Mouse (Mus musculus) kidney, embryonic 16.5 days (tissue): Measurements from ENCODE around the gene Coq10b. TPM values are rescaled to one million over a fixed set of nuclear protein-coding genes. Genes with fewer than 3 reads are reported as not detected.
A peak's percentile ranks its signal among the peaks of the same experiment; 100 is the strongest.
"Not testable (repeated sequence)": the region's sequence is repeated elsewhere in the genome, so short reads cannot be mapped to it uniquely, and the experiment has no call there.

Experiments
- ATAC-seq: fragments of 200-750 bp; cut with Nextera tagmentation; 2 replicates; pipeline ENCODE4 v1.8.0; 2017; ENCODE audit warnings: moderate TSS enrichment; ENCODE audit not compliant: low FRiP score, low TSS enrichment
- H3K27ac ChIP-seq: fragments of 300-500 bp; sonication (generic); 2 replicates; pipeline ENCODE4 v1.5.1; 2014; ENCODE audit warnings: low read length
- H3K27me3 ChIP-seq: fragments of 300-500 bp; sonication (generic); 2 replicates; pipeline ENCODE4 v1.6.1; 2014; ENCODE audit warnings: low read length, control low read depth, mixed read lengths; ENCODE audit not compliant: insufficient read depth
- H3K36me3 ChIP-seq: fragments of 300-500 bp; sonication (generic); 2 replicates; pipeline ENCODE4 v1.6.1; 2014; ENCODE audit warnings: low read length, control low read depth, mixed read lengths; ENCODE audit not compliant: insufficient read depth
- H3K4me1 ChIP-seq: fragments of 300-500 bp; sonication (generic); 2 replicates; pipeline ENCODE4 v1.6.1; 2014; ENCODE audit warnings: low read length, control low read depth, mixed read lengths; ENCODE audit not compliant: insufficient read depth
- H3K4me2 ChIP-seq: fragments of 300-500 bp; sonication (generic); replicated peaks from 2 replicates; pipeline ENCODE4 v1.6.1; 2014; ENCODE audit warnings: low read depth, low read length
- H3K4me3 ChIP-seq: fragments of 300-500 bp; sonication (generic); 2 replicates; pipeline ENCODE4 v1.5.1; 2014; ENCODE audit warnings: mild to moderate bottlenecking, low read length
- H3K9ac ChIP-seq: fragments of 300-500 bp; sonication (generic); replicated peaks from 2 replicates; pipeline ENCODE4 v1.6.1; 2014; ENCODE audit warnings: low read length
- H3K9me3 ChIP-seq: fragments of 300-500 bp; sonication (generic); 2 replicates; pipeline ENCODE4 v1.6.1; 2016; ENCODE audit warnings: low read length, control low read depth
- WGBS: fragments of 180-500 bp; shearing (Covaris S2); extraction: QIAGEN DNeasy Blood & Tissue Kit; methylation state at CpG from one replicate; pipeline ENCODE4 v1.1.7; 2014; 5-methylcytosine and 5-hydroxymethylcytosine counted together
- polyA plus RNA-seq: library from polyadenylated mRNA; unstranded; fragments of >200 nt; fragmentation: Nextera tagmentation; extraction: Ambion mirVana; gene quantifications from 2 replicates; pipeline ENCODE4 v1.2.1, GENCODE M21; 2015

The Coq10b gene
- polyA plus RNA-seq, 1 experiment from 2014 or later: 16.5 TPM

DNA sequence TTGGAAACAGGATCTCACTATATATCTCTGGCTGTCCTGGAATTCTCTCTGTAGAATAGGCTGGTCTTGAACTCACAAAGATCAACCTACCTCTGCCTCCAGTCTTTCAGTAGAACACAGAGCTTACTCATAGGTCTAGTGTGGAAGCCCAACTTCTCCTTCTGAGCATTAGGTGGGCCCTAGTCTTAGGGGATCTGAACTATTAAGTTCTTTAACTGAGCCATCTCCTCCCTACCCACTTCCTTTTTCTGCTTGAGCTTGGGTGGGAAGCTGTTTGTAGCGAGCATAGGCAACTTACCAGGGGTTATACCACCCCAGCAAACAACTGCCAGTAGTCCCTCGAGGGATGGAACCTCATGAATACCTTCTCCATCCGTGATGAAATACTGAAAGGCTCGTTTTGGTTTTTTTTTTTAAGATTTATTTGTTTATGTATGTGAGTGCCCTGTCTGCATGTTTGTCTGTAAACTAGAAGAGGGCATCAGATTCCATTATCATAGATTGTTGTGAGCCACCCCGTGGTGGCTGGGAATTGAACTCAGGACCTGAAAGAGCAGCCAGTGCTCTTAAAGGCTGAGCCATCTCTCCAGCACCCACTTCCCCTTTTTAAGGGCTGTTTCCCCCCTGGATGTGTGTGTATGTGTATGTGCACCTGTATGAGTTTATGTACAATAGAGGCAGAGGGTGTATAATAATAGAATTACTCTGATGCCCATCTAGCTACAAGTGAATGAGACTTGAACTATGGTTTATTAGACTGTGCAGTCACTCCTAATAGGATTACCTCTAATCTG, 2.9 kb downstream of the Coq10b start:
- Histone ChIP-seq H3K9me3 (no peaks in the 10 kb centered on the region), H3K9ac (no peak overlapping the region), H3K4me2 (no peak overlapping the region), H3K27ac (no peak overlapping the region), H3K27me3 (no peaks in the 10 kb centered on the region), H3K4me1 (peaks cover 10% of the 10 kb centered on the region), H3K36me3 (no peaks in the 10 kb centered on the region), H3K4me3 (no peak overlapping the region)
- WGBS: 81% methylated on average over 5 of the region's 5 CpGs
- no peak for ATAC-seq

DNA sequence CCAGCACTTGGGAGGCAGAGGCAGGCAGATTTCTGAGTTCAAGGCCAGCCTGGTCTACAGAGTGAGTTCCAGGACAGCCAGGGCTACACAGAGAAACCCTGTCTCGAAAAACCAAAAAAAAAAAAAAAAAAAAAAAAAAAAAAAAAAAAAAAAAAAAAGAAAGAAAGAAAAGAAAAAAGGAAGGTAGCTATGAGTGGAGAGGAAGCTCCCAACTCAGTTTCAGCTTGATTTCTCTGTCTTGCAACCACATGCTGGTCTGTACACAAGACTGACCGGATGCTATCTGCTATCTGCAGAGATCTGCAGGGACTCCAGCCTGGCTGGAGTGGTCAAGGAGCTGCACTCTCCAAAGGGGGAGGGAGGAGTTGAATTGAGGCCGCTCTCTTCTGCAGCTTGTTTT, 5.8 kb downstream of the Coq10b start:
- H3K9ac ChIP-seq, H3K4me1 ChIP-seq, H3K27me3 ChIP-seq, H3K4me3 ChIP-seq, H3K9me3 ChIP-seq, H3K4me2 ChIP-seq, ATAC-seq, H3K27ac ChIP-seq, H3K36me3 ChIP-seq: not testable (repeated sequence)
- WGBS: 76% methylated on average over 2 of the region's 3 CpGs

DNA sequence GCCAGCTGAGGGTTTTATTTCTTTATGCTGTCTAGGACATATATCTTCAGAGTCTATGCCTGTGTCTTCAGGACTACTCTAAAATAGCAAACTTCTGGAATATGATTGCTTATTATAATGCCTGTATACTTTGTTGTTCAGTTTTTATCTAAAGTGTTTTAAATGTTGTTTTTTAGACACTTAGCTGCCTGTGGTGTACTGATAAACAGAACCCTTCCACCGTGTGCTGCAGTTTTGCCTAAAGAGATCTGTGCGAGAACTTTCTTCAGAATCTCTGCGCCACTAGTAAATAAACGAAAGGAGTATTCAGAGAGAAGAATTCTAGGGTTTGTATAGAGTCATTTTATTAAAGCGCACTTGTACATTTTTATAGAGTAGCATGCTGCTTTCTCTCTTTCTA, 8.5 kb downstream of the Coq10b start:
- H3K4me3 ChIP-seq: no peak overlapping the region
- 90% methylated on average over 5 of the region's 5 CpGs for WGBS
- no peak overlapping the region for H3K27ac ChIP-seq
- no peak for ATAC-seq
- H3K27me3 ChIP-seq: no peaks in the 10 kb centered on the region
- H3K4me1 ChIP-seq: no peaks in the 10 kb centered on the region
- no peak overlapping the region for H3K4me2 ChIP-seq
- no peaks in the 10 kb centered on the region for H3K9me3 ChIP-seq
- no peaks in the 10 kb centered on the region for H3K36me3 ChIP-seq
- no peak overlapping the region for H3K9ac ChIP-seq

DNA sequence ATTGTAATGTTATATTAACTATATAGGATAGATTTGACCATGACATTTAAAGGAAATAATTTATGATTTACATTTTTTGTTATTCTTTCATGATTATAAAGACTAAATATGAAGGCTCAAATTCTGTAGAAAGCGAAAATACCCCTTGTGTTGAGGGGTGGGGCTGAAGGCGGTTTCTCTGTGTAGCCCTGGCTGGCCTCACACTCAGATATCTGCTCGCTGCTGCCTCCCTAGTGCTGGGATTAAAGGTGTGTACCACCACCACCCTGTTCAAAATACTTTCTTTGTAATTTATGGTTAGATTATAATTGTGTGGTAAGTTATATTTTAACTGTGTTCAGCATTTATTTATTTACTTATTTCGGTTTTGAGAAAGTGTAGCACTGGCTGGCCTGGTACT, 9.2 kb downstream of the Coq10b start:
- Histone ChIP-seq H3K4me1 (no peaks in the 10 kb centered on the region), H3K27me3 (no peaks in the 10 kb centered on the region), H3K4me2 (no peak overlapping the region), H3K9me3 (no peaks in the 10 kb centered on the region), H3K9ac (no peak overlapping the region), H3K4me3 (no peak overlapping the region), H3K27ac (no peak overlapping the region), H3K36me3 (0 out of 2 replicates have a peak, but pooled peaks cover 3% of the 10 kb centered on the region)
- 92% methylated on average over 4 of the region's 4 CpGs for WGBS
- no peak for ATAC-seq

DNA sequence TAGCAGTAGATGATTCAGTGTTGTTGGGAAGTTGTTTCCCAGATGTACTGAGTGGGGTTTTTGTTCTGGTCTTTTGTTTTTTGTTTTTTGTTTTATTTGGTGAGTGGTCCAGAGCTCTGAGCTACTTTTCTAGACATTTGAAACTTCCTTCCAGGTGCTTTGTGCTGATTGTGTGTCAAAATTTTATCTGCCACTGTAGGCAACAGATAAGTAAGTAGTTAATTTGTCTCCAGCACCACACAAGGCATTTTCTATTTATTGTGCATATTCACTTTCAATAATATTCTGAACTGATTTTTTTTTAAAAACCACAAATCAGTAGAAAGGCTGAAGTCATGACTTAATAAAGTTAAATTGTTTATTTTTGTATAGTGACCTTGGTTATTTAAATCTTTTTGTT, 19.8 kb downstream of the Coq10b start:
- H3K36me3 ChIP-seq, ATAC-seq, H3K9ac ChIP-seq, H3K4me3 ChIP-seq, H3K9me3 ChIP-seq, H3K4me2 ChIP-seq, H3K27ac ChIP-seq, H3K27me3 ChIP-seq, H3K4me1 ChIP-seq: not testable (repeated sequence)

DNA sequence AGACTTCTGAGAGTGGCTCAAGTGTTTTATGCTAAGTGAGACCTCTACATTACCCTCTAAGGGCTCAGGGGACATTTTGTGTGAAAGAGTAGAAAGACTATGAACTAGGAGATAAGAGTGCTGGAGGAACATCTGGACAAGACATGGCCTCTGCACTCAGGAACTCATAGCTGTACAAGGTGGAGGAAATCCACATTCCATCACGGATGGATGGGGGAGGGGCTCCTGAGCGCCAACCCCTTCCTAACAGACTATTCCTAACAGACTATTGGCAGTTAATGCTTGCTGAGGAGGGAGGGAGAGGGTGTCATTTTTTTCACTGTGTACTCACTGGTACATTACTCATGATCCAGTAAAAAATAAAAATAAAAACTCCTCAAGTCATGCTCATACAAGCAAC, 22.2 kb downstream of the Coq10b start:
- H3K9me3 ChIP-seq: no peaks in the 10 kb centered on the region
- H3K4me3 ChIP-seq: no peak overlapping the region
- H3K4me1 ChIP-seq: 0 out of 2 replicates have a peak, but pooled peaks cover 3% of the 10 kb centered on the region
- 49% methylated on average over 2 of the region's 2 CpGs for WGBS
- no peak for ATAC-seq
- no peak overlapping the region for H3K27ac ChIP-seq
- no peaks in the 10 kb centered on the region for H3K27me3 ChIP-seq
- H3K36me3 ChIP-seq: peaks cover 17% of the 10 kb centered on the region
- H3K4me2 ChIP-seq: no peak overlapping the region
- H3K9ac ChIP-seq: no peak overlapping the region

DNA sequence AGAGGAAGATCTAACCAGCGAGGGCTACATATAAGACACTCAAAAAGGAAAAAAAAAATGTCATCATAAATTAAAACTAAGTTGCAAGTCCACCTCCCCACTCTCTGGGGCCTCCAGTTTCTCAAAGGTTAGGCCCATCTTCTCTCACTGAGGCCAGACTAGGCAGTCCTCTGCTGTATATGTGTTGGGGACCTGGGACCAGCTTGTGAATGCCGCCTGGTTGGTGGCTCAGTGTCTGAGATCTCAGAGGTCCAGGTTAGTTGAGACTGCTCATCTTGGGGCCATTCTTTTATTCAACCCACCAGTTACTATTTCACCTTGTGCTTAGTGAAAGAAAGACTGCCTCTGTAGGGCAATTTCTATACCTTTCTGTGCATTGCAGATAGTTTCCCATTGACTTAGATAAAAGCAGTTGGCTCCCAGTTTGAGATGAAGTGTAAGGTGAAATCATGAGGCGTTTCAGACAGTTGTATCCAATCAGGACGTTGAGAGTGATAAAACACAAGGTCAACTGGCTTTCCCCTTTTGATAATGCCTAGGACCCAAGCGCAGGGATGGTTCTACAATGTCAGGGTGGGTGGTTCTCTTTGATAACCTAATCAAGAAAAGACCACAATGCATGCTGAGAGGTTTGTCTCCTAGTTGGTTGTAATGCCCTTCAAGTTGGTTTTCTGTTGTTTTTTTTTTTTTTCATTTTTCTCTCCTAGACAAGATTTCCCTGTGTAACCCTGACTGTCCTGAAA, 23.3 kb downstream of the Coq10b start:
- no peak overlapping the region for H3K4me2 ChIP-seq
- peaks cover 26% of the 10 kb centered on the region for H3K36me3 ChIP-seq
- 0 out of 2 replicates have a peak, but pooled peaks cover 3% of the 10 kb centered on the region for H3K4me1 ChIP-seq
- no peak for ATAC-seq
- 67% methylated on average over 5 of the region's 5 CpGs for WGBS
- H3K9me3 ChIP-seq: no peaks in the 10 kb centered on the region
- no peak overlapping the region for H3K4me3 ChIP-seq
- no peak overlapping the region for H3K9ac ChIP-seq
- no peaks in the 10 kb centered on the region for H3K27me3 ChIP-seq
- 0 out of 2 replicates have a peak overlapping the region, but pooled peaks have one; percentile 10 for H3K27ac ChIP-seq

DNA sequence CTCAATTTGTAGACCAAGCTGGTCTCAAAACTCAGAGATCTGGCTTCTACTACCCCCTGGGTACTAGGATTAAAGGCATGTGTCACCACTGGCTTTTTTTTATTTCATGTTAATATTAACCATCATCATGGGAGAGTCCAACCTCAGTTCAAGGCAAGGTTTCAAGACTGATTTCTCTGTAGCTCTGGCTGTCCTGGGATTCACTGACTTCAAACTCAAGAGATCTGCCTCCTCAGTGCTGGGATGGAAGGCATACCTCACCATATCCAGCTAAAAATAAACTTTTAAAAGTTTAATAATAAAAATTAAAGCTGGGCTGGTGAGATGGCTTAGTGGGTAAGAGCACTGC, 23.8 kb downstream of the Coq10b start:
- no peak for ATAC-seq
- Histone ChIP-seq H3K36me3 (peaks cover 32% of the 10 kb centered on the region), H3K27ac (no peak overlapping the region), H3K4me1 (0 out of 2 replicates have a peak, but pooled peaks cover 3% of the 10 kb centered on the region), H3K4me3 (no peak overlapping the region), H3K4me2 (no peak overlapping the region), H3K9me3 (no peaks in the 10 kb centered on the region), H3K27me3 (no peaks in the 10 kb centered on the region), H3K9ac (no peak overlapping the region)

DNA sequence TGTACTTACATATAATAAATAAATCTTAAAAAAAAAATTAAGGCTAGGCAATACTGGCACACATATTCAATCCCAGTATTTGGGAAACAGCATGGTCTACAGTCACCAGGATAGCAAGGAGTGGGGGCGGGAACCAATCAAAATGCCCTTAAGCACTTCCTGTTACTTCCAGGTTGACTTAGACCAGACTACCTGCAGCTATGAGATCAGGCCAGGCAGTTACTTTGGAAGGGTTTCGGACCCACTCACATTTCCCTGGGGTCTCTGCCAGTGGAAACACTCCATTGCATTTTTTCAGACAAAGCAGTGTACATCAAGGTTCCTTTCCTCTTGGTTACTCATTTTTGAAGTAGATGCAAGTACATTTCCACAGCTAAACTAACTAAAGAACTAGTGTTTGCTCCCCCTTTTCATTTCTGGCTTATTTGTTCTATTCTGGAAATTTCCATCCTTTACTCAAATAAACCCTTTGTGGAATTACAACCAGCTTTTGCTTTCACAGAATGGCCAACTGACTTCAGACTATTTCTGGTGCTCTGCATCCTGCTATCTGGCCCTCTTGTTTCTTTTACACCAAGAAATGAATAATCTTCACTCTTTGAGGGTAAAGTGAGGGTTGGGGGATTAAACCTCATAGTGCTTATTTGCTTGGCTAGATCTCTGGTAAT, 24.4 kb downstream of the Coq10b start:
- H3K4me2 ChIP-seq: no peak overlapping the region
- no peak; the same call in 1 of the 2 replicates for ATAC-seq
- H3K4me1 ChIP-seq: 0 out of 2 replicates have a peak, but pooled peaks cover 3% of the 10 kb centered on the region
- H3K4me3 ChIP-seq: no peak overlapping the region
- 93% methylated on average over 2 of the region's 2 CpGs for WGBS
- H3K27ac ChIP-seq: no peak overlapping the region
- H3K9ac ChIP-seq: no peak overlapping the region
- peaks cover 35% of the 10 kb centered on the region for H3K36me3 ChIP-seq
- no peaks in the 10 kb centered on the region for H3K9me3 ChIP-seq
- no peaks in the 10 kb centered on the region for H3K27me3 ChIP-seq
